Mouse (Mus musculus): Measurements from ENCODE around the gene Pcnx3.

The Pcnx3 gene

GRCm38 (mm10) chr19:5688200-5689087 is at the start of gene Pcnx3, which contains the start of gene Map3k11:
Pcnx3 (minus strand) TSS chr19:5688908.
Map3k11 (plus strand) TSS chr19:5688742.
- peak; percentile 97 to 99 for DNase-seq

GRCm38 (mm10) chr19:5734325-5734724 is 45.6 kb upstream of the Pcnx3 start:
- no peak for DNase-seq

- peak; percentile 97 to 98 for DNase-seq
Measured at GRCm38 (mm10) chr19:5731264-5731978, 42.7 kb upstream of the Pcnx3 start.

- DNase-seq = peak; percentile 81 to 85
Measured at GRCm38 (mm10) chr19:5730314-5731186, 41.8 kb upstream of the Pcnx3 start.

- DNase-seq = peak; percentile 93 to 96
Measured at GRCm38 (mm10) chr19:5729444-5729815, 40.7 kb upstream of the Pcnx3 start, which contains the start of gene Fam89b. Fam89b (minus strand) TSS chr19:5729653.

GRCm38 (mm10) chr19:5728631-5729443 is 40.1 kb upstream of the Pcnx3 start:
- DNase-seq = peak; percentile 89

GRCm38 (mm10) chr19:5727701-5728100 is 39.0 kb upstream of the Pcnx3 start:
- peak; percentile 94 to 97 for DNase-seq

GRCm38 (mm10) chr19:5726961-5727578 is 38.4 kb upstream of the Pcnx3 start:
- peak in 1 of 2 experiments; percentile 15 for DNase-seq

GRCm38 (mm10) chr19:5725767-5726515 is 37.2 kb upstream of the Pcnx3 start, which contains the start of gene Ehbp1l1:
Ehbp1l1 (minus strand) TSS chr19:5726317.
- peak; percentile 66 for DNase-seq

GRCm38 (mm10) chr19:5725029-5725707 is 36.5 kb upstream of the Pcnx3 start:
- DNase-seq = peak in 1 of 2 experiments; percentile 26

- no peak for DNase-seq
Measured at GRCm38 (mm10) chr19:5724549-5724941, 35.8 kb upstream of the Pcnx3 start.

GRCm38 (mm10) chr19:5723934-5724548 is 35.3 kb upstream of the Pcnx3 start:
- no peak for DNase-seq

- DNase-seq = no peak
Measured at GRCm38 (mm10) chr19:5722848-5723425, 34.2 kb upstream of the Pcnx3 start.

- no peak for DNase-seq
Measured at GRCm38 (mm10) chr19:5721233-5721632, 32.5 kb upstream of the Pcnx3 start.

GRCm38 (mm10) chr19:5716955-5717354 is 28.2 kb upstream of the Pcnx3 start:
- peak; percentile 63 to 72 for DNase-seq

- DNase-seq = peak; percentile 79 to 83
Measured at GRCm38 (mm10) chr19:5715793-5716688, 27.3 kb upstream of the Pcnx3 start.

- peak in 1 of 2 experiments; percentile 28 for DNase-seq
Measured at GRCm38 (mm10) chr19:5713730-5714129, 25.0 kb upstream of the Pcnx3 start.

- no peak for DNase-seq
Measured at GRCm38 (mm10) chr19:5713255-5713654, 24.5 kb upstream of the Pcnx3 start.

Data from cerebellum, postnatal 10 days (tissue).